9 mouse cellular contexts compared by ENCODE assay signal in genomic region chr5:105702580-105703285, GRCm38 (mm10). TPM values are rescaled to one million over a fixed set of nuclear protein-coding genes. Genes with fewer than 3 reads are reported as not detected.
A peak's percentile ranks its signal among the peaks of the same experiment; 100 is the strongest.
DNase-seq lines count a peak whose midpoint lies in the region; ATAC-seq and TF ChIP-seq lines count a peak whose summit lies in the region.
"Had no signal": no experiment of that assay in that cellular context is flagged by ENCODE, and none has a peak within 500 bp of the region (broad histone marks: within the 10 kb centered on the region; RNA-seq: fewer than 3 reads in every experiment).

No protein-coding gene starts in this region.

- H3K9me3 ChIP-seq in ES-E14 (ENCODE audit: control insufficient read depth, insufficient read depth, low read depth, low read length) = no peaks in the 10 kb centered on the region
- no peaks in the 10 kb centered on the region for H3K9me3 ChIP-seq in kidney, embryonic 16.5 days (ENCODE audit: low read length)
- no peaks in the 10 kb centered on the region for H3K9me3 ChIP-seq in liver, postnatal 0 days (ENCODE audit: low read length)

- DNase-seq in ES-E14 (ENCODE audit: low read depth, low spot score) = no peak
- DNase-seq in liver, postnatal 0 days = peak; percentile 27
- DNase-seq in right cerebral cortex, postnatal 14 days = no peak
- DNase-seq in left cerebral cortex, postnatal 14 days (ENCODE audit: low spot score in 2 of 2) = no peak
- DNase-seq in frontal cortex, postnatal 36 days (ENCODE audit: low spot score in 2 of 2) = no peak

- no peak for TF ChIP-seq CTCF in bone marrow, adult 2 months (IDR thresholded peaks at IDR 0.05; ENCODE audit: control insufficient read depth, insufficient read depth, low read length)
- no peak for TF ChIP-seq CTCF in liver, postnatal 0 days (IDR thresholded peaks at IDR 0.05; ENCODE audit: low read depth)

- no peak for ATAC-seq in kidney, embryonic 16.5 days (ENCODE audit: low FRiP score, low TSS enrichment)
- ATAC-seq in liver, postnatal 0 days = peak; percentile 20
- ATAC-seq: activated CD4-positive, CD25-positive, alpha-beta regulatory T cell, adult 4 months had no signal

- H3K4me2 ChIP-seq in kidney, embryonic 16.5 days (replicated peaks; ENCODE audit: low read depth, low read length) = peak overlapping the region; percentile 37
- peak overlapping the region; percentile 45 for H3K4me2 ChIP-seq in liver, postnatal 0 days (ENCODE audit: low read depth, low read length)

- TF ChIP-seq EP300 in liver, postnatal 0 days (IDR thresholded peaks at IDR 0.05; ENCODE audit: low read depth) = no peak

- H3K27me3 ChIP-seq in kidney, embryonic 16.5 days (ENCODE audit: insufficient read depth, low read length) = no peaks in the 10 kb centered on the region
- no peaks in the 10 kb centered on the region for H3K27me3 ChIP-seq in liver, postnatal 0 days (ENCODE audit: insufficient read depth, low read length)

- in situ Hi-C loops in ES-E14 (cut with MboI; ENCODE audit: low sequenced_read_pairs in 2 of 2, unreplicated experiment in 2 of 2) = no loop called here

- intact Hi-C loops in left cerebral cortex, postnatal 14 days (cut with DNase I) = no loop called here

- H3K9ac ChIP-seq in ES-E14 (ENCODE audit: insufficient read depth, low read depth, low read length, poor library complexity, severe bottlenecking) = 0 out of 2 replicates have a peak overlapping the region, but pooled peaks have one; percentile 0
- H3K9ac ChIP-seq in kidney, embryonic 16.5 days (replicated peaks; ENCODE audit: low read length) = no peak overlapping the region
- no peak overlapping the region for H3K9ac ChIP-seq in liver, postnatal 0 days (replicated peaks)

- peaks cover 20% of the 10 kb centered on the region for H3K36me3 ChIP-seq in ES-E14 (ENCODE audit: control insufficient read depth, insufficient read depth, low read length, poor library complexity, severe bottlenecking)
- 0 out of 2 replicates have a peak, but pooled peaks cover 5% of the 10 kb centered on the region for H3K36me3 ChIP-seq in kidney, embryonic 16.5 days (ENCODE audit: insufficient read depth, low read length)
- H3K36me3 ChIP-seq in liver, postnatal 0 days (replicated peaks; ENCODE audit: insufficient read depth, low read length) = no peaks in the 10 kb centered on the region; the same call in 1 of the 2 replicates
- H3K36me3 ChIP-seq: G1E had no signal

- WGBS in bone marrow, adult 2 months = 44% methylated on average over 9 of the region's 9 CpGs
- 64% methylated on average over 9 of the region's 9 CpGs for WGBS in kidney, embryonic 16.5 days
- WGBS in liver, postnatal 0 days (ENCODE audit: insufficient replicate concordance) = 48% methylated on average over 9 of the region's 9 CpGs

- TF ChIP-seq POLR2A in bone marrow, adult 2 months (IDR thresholded peaks at IDR 0.05; ENCODE audit: borderline replicate concordance, control insufficient read depth, low read depth, low read length) = no peak

- H3K27ac ChIP-seq in ES-E14 (ENCODE audit: insufficient read depth, low read depth, low read length, poor library complexity, severe bottlenecking) = no peak overlapping the region
- peak overlapping the region; percentile 68 for H3K27ac ChIP-seq in bone marrow, adult 2 months (ENCODE audit: control insufficient read depth, insufficient read depth, low read depth, low read length, poor library complexity)
- H3K27ac ChIP-seq in kidney, embryonic 16.5 days (ENCODE audit: low read length) = peak overlapping the region; percentile 39
- H3K27ac ChIP-seq in liver, postnatal 0 days (ENCODE audit: low read depth) = peak overlapping the region; percentile 75

- H3K4me3 ChIP-seq in ES-E14 (ENCODE audit: insufficient read depth in 1 of 2, low read depth in 1 of 2, low read length in 2 of 2, poor library complexity in 1 of 2, severe bottlenecking in 1 of 2) = peak overlapping the region in 1 of 2 experiments; percentile 34; a peak in 1 of 4 replicates
- H3K4me3 ChIP-seq in bone marrow, adult 2 months (replicated peaks; ENCODE audit: control insufficient read depth, low read depth, low read length) = peak overlapping the region; percentile 63
- H3K4me3 ChIP-seq in kidney, embryonic 16.5 days (ENCODE audit: low read length) = 0 out of 2 replicates have a peak overlapping the region, but pooled peaks have one; percentile 8
- no peak overlapping the region for H3K4me3 ChIP-seq in liver, postnatal 0 days (ENCODE audit: low read depth, low read length)

- H3K4me1 ChIP-seq in ES-E14 (ENCODE audit: control insufficient read depth in 2 of 2, insufficient read depth in 2 of 2, low read length in 2 of 2, poor library complexity in 1 of 2) = peaks cover 0 to 15% of the 10 kb centered on the region in 2 experiments; a peak in 3 of 4 replicates
- peaks cover 7% of the 10 kb centered on the region for H3K4me1 ChIP-seq in bone marrow, adult 2 months (ENCODE audit: control insufficient read depth, insufficient read depth, low read length)
- peaks cover 56% of the 10 kb centered on the region for H3K4me1 ChIP-seq in kidney, embryonic 16.5 days (ENCODE audit: insufficient read depth, low read length)
- H3K4me1 ChIP-seq in liver, postnatal 0 days (ENCODE audit: insufficient read depth) = peaks cover 33% of the 10 kb centered on the region

TF ChIP-seq in ES-E14, 5 proteins besides CTCF, POLR2A, EP300 and RAD21:
- no peak for TF ChIP-seq CHD2 (IDR thresholded peaks at IDR 0.05; ENCODE audit: low read depth, low read length)
- no peak for TF ChIP-seq ZC3H11A (IDR thresholded peaks at IDR 0.05; ENCODE audit: borderline replicate concordance, low read depth, low read length)
- no peak for TF ChIP-seq HCFC1 (IDR thresholded peaks at IDR 0.05; ENCODE audit: borderline replicate concordance, insufficient read depth, low read length)
- no peak for TF ChIP-seq ZNF384 (IDR thresholded peaks at IDR 0.05; ENCODE audit: low read depth, low read length)
- TF ChIP-seq MAFK (IDR thresholded peaks at IDR 0.05; ENCODE audit: insufficient read depth, low read depth, low read length) = no peak

RNA-seq across cellular contexts. Expression of gene Lrrc8d, which starts 3.0 kb away (rescaled TPM):
- 23.2 and 40.5 TPM in 2 replicates for total RNA-seq in ES-E14 (2012; rRNA removed)
- polyA plus RNA-seq in bone marrow, adult 2 months (2011; ENCODE audit: insufficient read depth, insufficient read length, low replicate concordance, missing spikeins) = 11.8 and 20.5 TPM in 2 replicates
- polyA plus RNA-seq in kidney, embryonic 16.5 days (2015; fragmentation: Nextera tagmentation; extraction: Ambion mirVana) = 28.6 and 33.4 TPM in 2 replicates
- polyA plus RNA-seq in liver, postnatal 0 days (2015; fragmentation: Nextera tagmentation; extraction: Ambion mirVana) = 11.6 TPM in 2 replicates
- total RNA-seq in left cerebral cortex, postnatal 14 days (2021) = 10 to 100 TPM; 34.9 to 45.6 TPM
- polyA plus RNA-seq: G1E had no signal
